Mouse (Mus musculus) heart, embryonic 15.5 days (tissue): ENCODE measurements at regions not wholly inside any gene's neighbourhood (a gene's known extent, or its start where the extent isn't known, plus 50 kb on each side); places are given as distances from the start of the nearest gene placed in this dataset.

Experiments used
- ATAC-seq: fragments of 200-750 bp; cut with Nextera tagmentation; replicated peaks from 2 replicates; pipeline ENCODE4 v1.8.0; 2017; ENCODE audit warnings: low read depth, moderate TSS enrichment; ENCODE audit not compliant: insufficient number of reproducible peaks, insufficient read depth, low FRiP score
- H3K27ac ChIP-seq: fragments of 300-500 bp; sonication (generic); 2 replicates; pipeline ENCODE4 v1.5.1; 2015; ENCODE audit warnings: mild to moderate bottlenecking, inconsistent platforms
- H3K27me3 ChIP-seq: fragments of 300-500 bp; sonication (generic); 2 replicates; pipeline ENCODE4 v1.6.1; 2015; ENCODE audit warnings: inconsistent platforms
- H3K36me3 ChIP-seq: fragments of 300-500 bp; sonication (generic); 2 replicates; pipeline ENCODE4 v1.6.1; 2015; ENCODE audit warnings: mild to moderate bottlenecking, inconsistent platforms
- H3K4me1 ChIP-seq: fragments of 300-500 bp; sonication (generic); replicated peaks from 2 replicates; pipeline ENCODE4 v1.6.1; 2015; ENCODE audit warnings: inconsistent platforms
- H3K4me2 ChIP-seq: fragments of 300-500 bp; sonication (generic); 2 replicates; pipeline ENCODE4 v1.6.1; 2015; ENCODE audit warnings: inconsistent platforms, mild to moderate bottlenecking, moderate library complexity
- H3K4me3 ChIP-seq: fragments of 300-500 bp; sonication (generic); 2 replicates; pipeline ENCODE4 v1.5.1; 2015; ENCODE audit warnings: mild to moderate bottlenecking, inconsistent platforms
- H3K9ac ChIP-seq: fragments of 300-500 bp; sonication (generic); 2 replicates; pipeline ENCODE4 v1.6.1; 2015; ENCODE audit warnings: mild to moderate bottlenecking, inconsistent platforms
- H3K9me3 ChIP-seq: fragments of 300-500 bp; sonication (generic); replicated peaks from 2 replicates; pipeline ENCODE4 v1.6.1; 2016; ENCODE audit warnings: inconsistent platforms
- WGBS: fragments of 180-500 bp; shearing (Covaris S2); methylation state at CpG from one replicate; pipeline ENCODE4 v1.1.7; 2015; ENCODE audit warnings: mixed read lengths; 5-methylcytosine and 5-hydroxymethylcytosine counted together

DNA sequence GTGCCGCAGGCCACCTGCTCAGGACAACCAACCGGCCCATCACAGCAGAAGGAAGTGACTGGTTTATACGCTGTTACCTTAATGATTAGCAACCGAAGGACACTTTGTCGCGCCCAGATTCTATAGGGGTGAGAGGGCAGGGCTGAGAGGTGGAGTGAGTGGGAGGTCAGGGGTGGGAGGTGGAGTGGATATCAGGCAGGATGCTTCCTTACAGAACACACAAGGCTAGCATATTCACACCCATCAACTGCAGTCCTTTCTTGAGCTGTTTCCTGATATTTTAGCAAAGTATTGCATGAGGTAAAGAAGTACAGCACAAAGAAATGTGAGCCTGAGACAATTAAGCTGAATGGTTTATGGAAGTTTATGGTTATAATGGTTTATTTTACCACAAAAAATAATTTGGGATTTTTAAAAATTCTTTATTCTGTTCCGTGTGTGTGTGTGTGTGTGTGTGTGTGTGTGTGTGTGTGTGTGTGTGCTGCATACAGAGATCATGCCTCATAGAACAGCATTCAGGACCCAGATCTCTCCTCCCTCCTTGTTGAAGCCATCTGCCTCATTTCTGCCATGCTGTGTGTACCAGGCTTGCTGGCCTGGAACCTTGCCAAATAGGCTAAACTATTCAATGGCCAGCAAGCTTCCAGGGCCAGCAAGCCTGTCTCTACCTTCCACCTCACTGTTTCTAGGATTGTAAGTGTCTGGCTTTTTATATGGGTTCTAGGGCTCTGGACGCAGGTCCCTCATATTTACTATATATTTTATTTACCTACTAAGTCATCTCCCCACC lies 190.5 kb downstream of the Prkcq start:
- no peak overlapping the region for H3K4me2 ChIP-seq
- no peaks in the 10 kb centered on the region for H3K36me3 ChIP-seq
- H3K27ac ChIP-seq: no peak overlapping the region
- no peaks in the 10 kb centered on the region for H3K4me1 ChIP-seq
- no peak overlapping the region for H3K9ac ChIP-seq
- H3K27me3 ChIP-seq: no peaks in the 10 kb centered on the region
- no peaks in the 10 kb centered on the region for H3K9me3 ChIP-seq
- 78% methylated on average over 8 of the region's 8 CpGs for WGBS
- H3K4me3 ChIP-seq: no peak overlapping the region
- ATAC-seq: no peak

DNA sequence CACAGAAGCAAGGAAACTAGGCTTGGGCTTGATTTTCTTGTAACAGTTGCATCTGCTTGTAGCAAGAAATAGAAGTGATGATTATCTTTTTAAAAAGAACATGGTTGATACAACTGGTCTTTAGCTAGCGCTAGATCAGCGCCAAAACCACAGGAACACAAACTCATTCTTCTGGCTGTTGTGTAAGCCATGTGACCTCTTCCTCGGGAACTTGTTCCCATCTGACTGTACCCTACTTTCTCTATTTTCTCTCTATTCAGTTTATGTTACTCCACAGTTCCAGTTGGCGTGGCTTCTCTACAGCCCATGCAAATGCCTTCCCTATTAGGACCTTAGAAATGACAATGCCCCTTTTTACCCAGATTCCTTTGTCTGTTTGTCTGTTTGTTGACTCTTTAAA lies 187.4 kb downstream of the Prkcq start:
- Histone ChIP-seq H3K4me2 (no peak overlapping the region), H3K36me3 (no peaks in the 10 kb centered on the region), H3K9ac (no peak overlapping the region), H3K27me3 (no peaks in the 10 kb centered on the region), H3K9me3 (no peaks in the 10 kb centered on the region), H3K27ac (no peak overlapping the region), H3K4me3 (no peak overlapping the region), H3K4me1 (no peaks in the 10 kb centered on the region)
- no peak for ATAC-seq
- WGBS: 83% methylated on average over 4 of the region's 4 CpGs

GRCm38 (mm10) chr2:11356714-11357113 lies 184.8 kb downstream of the Prkcq start:
- WGBS: 63% methylated on average over 5 of the region's 5 CpGs
- no peak overlapping the region for H3K4me3 ChIP-seq
- H3K27ac ChIP-seq: no peak overlapping the region
- H3K4me2 ChIP-seq: no peak overlapping the region
- no peak for ATAC-seq
- H3K9ac ChIP-seq: no peak overlapping the region
- H3K27me3 ChIP-seq: no peaks in the 10 kb centered on the region
- H3K4me1 ChIP-seq: no peaks in the 10 kb centered on the region
- no peaks in the 10 kb centered on the region for H3K9me3 ChIP-seq
- H3K36me3 ChIP-seq: no peaks in the 10 kb centered on the region

DNA sequence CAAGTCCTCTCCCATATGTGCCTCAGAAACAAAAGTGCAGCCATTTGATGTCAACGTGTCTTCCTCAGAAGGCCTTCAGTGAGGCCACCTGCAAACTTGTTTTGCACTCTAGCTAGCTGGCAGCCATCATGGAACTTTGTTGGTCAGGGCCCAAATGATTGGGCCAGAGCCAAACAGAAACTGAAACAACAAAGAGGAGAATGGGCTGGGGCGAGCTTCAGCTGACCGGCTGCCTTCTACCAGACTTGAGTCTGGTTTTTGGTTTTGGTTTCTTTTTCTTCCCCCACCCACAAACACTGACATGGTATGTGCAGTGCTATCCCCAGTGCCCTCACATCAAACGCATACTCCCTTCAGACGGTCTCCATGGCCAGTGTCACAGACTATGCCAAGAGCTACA lies 183.7 kb downstream of the Prkcq start:
- Histone ChIP-seq H3K27me3 (no peaks in the 10 kb centered on the region), H3K4me1 (no peaks in the 10 kb centered on the region), H3K36me3 (no peaks in the 10 kb centered on the region), H3K9ac (no peak overlapping the region), H3K9me3 (no peaks in the 10 kb centered on the region), H3K27ac (no peak overlapping the region), H3K4me2 (no peak overlapping the region), H3K4me3 (no peak overlapping the region)
- ATAC-seq: no peak
- WGBS: 80% methylated on average over 5 of the region's 5 CpGs
